Mouse (Mus musculus) bone marrow macrophage, adult 2 months (primary cell): ENCODE measurements around the gene Aqp9. TPM values are rescaled to one million over a fixed set of nuclear protein-coding genes. Genes with fewer than 3 reads are reported as not detected.

Source experiments
- H3K27ac ChIP-seq: 2 replicates; pipeline ENCODE4 v1.5.1; 2012; ENCODE audit warnings: low read depth, low read length; ENCODE audit not compliant: insufficient read depth
- H3K4me1 ChIP-seq: 2 replicates; pipeline ENCODE4 v1.6.1; 2012; ENCODE audit warnings: low read length; ENCODE audit not compliant: control insufficient read depth, insufficient read depth
- H3K4me3 ChIP-seq: 2 replicates; pipeline ENCODE4 v1.5.1; 2012; ENCODE audit warnings: mild to moderate bottlenecking, low read length, moderate library complexity; ENCODE audit not compliant: insufficient read depth
- CTCF ChIP-seq: IDR thresholded peaks from 2 replicates; pipeline ENCODE4 v1.5.1; 2012; ENCODE audit warnings: low read depth, mild to moderate bottlenecking, low read length, moderate library complexity
- POLR2A ChIP-seq: IDR thresholded peaks from 2 replicates; pipeline ENCODE4 v1.6.1; 2012; ENCODE audit warnings: mild to moderate bottlenecking, low read depth, low read length, borderline replicate concordance
- polyA plus RNA-seq: library from polyadenylated mRNA; stranded (reverse); fragments of >200 nt; gene quantifications from 2 replicates; pipeline ENCODE4 v1.2.4, GENCODE M21; 2012; ENCODE audit not compliant: missing spikeins, insufficient read depth, insufficient read length

Aqp9 gene
- polyA plus RNA-seq, 1 experiment: 0.20 TPM

DNA sequence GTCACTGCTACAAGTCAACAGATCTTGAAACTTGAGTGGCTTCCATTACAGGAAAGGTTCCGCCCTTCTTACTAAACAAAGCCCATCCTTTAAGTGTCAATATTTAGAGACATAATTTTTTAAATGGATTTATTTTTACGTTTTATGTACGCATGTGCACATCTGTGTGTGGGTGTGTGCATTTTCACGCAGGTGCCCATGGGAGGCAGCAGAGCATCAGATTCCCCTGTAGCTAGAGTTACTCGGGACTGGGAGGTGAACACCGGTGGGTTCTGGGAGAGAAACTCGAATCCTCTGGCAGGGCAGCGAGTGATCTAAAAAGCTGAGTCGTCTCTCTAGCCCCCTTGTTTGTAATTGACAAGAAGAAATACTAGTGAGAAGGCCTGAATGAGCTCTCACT lies 5.1 kb upstream of the Aqp9 start:
- Histone ChIP-seq H3K4me3 (no peak overlapping the region), H3K4me1 (peaks cover 6% of the 10 kb centered on the region), H3K27ac (no peak overlapping the region)
- no peak for TF ChIP-seq CTCF
- TF ChIP-seq POLR2A: no peak

DNA sequence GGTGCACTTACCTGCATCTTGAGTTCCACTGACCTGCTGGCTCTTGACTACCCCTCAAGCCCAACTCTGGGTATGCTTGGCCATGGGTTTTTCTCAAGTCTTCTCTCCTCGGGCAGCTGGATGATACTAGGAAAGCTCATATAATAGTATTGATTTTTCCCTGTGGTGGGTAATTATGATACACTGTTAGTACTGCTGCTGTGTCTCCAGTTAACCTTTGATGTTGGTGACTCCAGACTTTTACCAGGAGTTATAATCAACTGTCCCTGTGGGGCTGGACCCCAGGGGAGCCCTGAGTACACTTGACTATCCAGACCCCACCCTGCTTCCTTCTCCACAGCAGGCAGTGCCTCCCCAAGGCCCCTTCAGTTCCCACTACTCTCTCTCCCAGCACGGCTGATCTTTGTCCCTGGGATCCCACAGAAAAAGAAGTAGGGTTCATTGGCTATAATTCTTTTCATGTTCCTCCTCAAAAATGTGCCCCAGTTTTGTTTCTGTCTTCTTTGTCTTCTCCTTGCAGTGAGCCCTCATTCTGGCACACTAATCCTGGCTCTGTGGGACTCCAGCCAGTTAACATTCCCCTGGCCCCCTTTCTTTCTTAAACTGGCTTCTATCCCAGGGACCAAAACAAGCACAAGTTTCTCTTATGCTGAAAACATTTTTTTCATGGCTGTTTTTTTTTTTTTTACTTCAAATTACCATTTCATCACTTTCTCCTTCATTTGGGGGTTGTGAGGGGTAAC lies 838 bp downstream of the Aqp9 start:
- TF ChIP-seq CTCF (no peak), POLR2A (no peak)
- Histone ChIP-seq H3K4me1 (peaks cover 37% of the 10 kb centered on the region), H3K27ac (no peak overlapping the region)

DNA sequence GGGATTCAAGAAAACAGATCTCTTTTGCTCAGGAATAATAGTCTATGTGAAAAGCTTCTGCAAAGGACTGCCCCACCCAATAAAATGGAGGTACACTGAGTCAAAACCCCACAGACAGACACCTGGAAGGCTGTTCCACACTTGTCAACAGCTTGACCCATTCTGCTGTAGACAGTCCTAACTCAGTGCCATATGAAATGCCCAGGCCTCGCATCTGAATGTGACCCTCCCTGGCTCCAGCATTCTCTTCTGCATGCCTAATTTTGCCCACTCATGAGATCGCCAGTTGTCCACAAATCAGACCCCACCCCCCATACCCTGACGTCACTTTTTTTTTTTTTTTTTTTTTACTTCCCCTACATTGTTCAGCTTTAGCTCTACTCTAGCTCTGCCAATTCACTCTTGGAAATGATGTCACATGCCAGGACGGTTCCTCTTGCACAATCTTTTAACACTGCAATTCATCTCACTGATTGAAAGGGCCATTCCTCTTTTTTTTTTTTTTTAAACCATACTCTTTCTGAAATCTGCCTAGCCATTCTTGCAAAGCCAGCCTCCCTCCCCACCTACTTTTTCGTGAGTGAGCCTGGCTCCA lies 1.5 kb downstream of the Aqp9 start:
- no peak for TF ChIP-seq CTCF
- no peak for TF ChIP-seq POLR2A
- Histone ChIP-seq H3K4me3 (no peak overlapping the region), H3K4me1 (peaks cover 41% of the 10 kb centered on the region), H3K27ac (no peak overlapping the region)

More for the DNA sequence above, 838 bp downstream of the Aqp9 start:
- H3K4me3 ChIP-seq: no peak overlapping the region

DNA sequence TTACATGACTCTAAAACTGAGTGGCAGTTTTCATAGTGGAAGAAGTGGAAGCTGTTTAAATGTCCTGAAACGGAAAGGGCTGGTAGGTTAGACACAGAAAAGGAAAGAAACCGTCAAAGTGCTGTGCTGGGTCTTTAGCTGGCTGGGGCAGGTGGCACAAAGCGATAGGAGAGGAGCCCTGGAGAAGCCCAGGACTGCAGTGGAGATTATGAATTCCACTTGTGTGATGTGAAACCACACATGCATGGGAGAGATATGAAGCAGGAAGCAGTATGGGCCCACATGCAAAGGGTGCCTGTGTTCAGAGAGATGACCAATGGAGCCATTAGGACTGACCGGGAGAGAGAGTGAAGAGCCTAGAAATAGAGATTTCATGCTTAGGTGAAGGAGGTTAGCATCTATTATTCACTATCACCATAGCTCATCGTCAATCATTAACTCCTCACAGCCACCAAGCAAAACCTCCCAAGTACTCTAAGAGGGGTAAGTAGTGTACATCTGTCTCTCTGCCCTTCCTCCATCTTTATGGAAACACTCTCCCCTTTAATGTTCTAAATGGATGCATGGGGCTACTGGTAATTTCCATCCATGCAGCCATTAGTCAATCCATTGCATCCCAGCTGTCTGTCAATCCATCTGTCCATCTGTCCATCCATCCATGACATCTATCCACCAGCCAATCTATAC lies 2.3 kb downstream of the Aqp9 start:
- no peak overlapping the region for H3K4me3 ChIP-seq
- no peak overlapping the region for H3K27ac ChIP-seq

DNA sequence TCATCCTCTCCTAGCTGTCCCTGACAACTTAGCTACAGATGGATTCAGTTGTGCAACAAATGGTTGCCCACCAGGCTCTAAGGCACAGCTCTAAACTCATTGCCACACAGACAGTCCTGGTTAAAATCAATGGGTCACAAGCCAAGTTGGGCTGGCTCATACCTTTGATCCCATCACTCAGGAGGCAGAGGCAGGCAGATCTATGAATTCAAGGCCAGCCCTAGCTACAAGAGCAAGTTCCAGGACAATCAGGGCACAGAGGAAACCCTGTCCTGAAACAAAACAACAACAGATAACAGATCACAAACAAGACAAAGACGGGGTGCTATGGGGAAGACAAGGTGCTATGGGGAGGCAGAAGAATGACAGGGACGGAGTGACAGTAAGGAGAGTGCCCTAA lies 3.0 kb downstream of the Aqp9 start:
- Histone ChIP-seq H3K27ac (no peak overlapping the region), H3K4me1 (peaks cover 47% of the 10 kb centered on the region), H3K4me3 (no peak overlapping the region)
- TF ChIP-seq CTCF: no peak
- no peak for TF ChIP-seq POLR2A

More for the DNA sequence above, 2.3 kb downstream of the Aqp9 start:
- peaks cover 44% of the 10 kb centered on the region for H3K4me1 ChIP-seq
- TF ChIP-seq CTCF (no peak), POLR2A (no peak)

DNA sequence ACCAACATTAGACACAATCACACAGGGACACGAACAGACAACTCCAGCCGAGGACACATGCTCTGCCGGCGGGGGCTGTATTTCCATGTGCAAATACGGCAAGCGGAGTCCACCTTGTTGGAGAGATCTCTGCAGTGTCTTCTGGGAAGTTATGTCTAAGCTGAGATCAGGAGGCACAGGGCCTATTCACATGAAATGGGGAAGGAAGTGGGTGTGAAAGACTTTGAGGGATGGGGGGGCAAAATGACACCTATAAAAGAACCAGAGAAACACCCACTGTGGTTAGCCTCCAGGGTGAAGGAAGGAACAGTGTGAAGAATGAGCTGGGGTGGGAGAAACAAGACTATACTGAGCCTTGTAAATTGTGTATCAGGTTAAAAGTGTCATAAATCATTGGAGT lies 3.4 kb downstream of the Aqp9 start:
- Histone ChIP-seq H3K4me3 (no peak overlapping the region), H3K4me1 (peaks cover 52% of the 10 kb centered on the region), H3K27ac (no peak overlapping the region)
- TF ChIP-seq POLR2A (no peak), CTCF (no peak)

DNA sequence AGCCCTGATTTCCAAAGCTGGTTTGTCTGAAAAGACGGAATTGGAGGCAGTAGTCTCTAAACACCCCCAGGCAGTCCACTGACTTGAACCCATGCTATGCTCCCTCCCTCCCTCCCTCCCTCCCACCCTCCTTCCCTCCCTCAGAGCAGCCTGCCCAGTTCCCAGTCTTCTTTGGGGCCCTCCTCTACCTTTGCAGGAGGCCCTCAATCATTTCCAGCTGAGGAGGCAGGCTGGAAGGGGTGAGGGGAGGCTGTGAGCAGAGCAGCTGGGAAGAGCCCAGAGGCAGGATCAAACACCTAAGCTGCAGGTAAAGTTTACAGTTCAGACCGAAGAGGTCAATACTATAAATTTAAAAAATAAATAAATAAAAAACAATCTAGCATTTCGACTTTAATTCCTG lies 4.1 kb downstream of the Aqp9 start:
- H3K27ac ChIP-seq: no peak overlapping the region
- TF ChIP-seq POLR2A (no peak), CTCF (no peak)
- H3K4me1 ChIP-seq: peaks cover 54% of the 10 kb centered on the region
- no peak overlapping the region for H3K4me3 ChIP-seq

DNA sequence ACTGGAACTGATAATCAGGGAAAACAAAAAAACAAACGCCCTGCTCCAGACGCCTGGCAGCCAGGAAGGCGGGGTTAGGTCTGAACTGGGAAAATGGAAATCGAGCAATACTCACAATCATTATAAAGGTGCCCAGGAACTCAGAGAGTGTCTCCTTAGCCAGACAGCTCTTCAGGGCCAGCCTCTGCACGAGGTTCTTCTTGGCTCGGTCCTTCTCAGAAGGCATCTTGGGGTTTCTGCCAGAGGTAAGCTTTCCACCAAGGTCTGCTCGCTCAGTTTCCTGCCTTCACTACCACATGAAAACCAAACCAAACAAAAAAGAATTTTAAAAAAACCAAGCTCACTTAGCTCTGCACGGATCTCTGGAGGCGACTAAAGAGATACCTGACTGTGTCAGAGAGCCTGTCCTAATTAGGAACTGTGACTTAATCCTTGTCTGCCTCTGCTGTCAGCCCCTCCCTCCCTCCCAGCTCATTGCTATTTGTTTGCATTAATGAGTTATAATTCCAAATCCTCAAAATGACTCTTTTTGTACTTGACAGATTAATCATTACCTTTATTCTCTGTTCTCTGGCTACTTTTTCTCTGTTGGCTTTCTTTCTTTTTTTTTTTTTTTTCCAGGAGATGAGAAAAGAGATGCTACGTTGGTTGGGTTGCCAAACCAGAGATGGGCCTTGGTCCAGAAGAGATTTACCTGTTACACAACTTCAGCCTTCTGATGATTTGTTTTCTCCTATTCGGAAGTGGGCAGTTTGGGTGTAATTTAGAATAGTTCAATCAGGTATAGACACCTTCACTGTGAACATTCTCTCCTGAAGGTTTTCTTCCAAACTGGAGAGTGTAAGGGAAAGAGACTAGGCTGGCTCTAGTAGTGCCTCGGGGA lies 5.4 kb downstream of the Aqp9 start:
- TF ChIP-seq POLR2A (no peak), CTCF (no peak)
- Histone ChIP-seq H3K4me3 (peak overlapping the region; percentile 13; the same call in 1 of the 2 replicates), H3K4me1 (peaks cover 54% of the 10 kb centered on the region), H3K27ac (no peak overlapping the region)

DNA sequence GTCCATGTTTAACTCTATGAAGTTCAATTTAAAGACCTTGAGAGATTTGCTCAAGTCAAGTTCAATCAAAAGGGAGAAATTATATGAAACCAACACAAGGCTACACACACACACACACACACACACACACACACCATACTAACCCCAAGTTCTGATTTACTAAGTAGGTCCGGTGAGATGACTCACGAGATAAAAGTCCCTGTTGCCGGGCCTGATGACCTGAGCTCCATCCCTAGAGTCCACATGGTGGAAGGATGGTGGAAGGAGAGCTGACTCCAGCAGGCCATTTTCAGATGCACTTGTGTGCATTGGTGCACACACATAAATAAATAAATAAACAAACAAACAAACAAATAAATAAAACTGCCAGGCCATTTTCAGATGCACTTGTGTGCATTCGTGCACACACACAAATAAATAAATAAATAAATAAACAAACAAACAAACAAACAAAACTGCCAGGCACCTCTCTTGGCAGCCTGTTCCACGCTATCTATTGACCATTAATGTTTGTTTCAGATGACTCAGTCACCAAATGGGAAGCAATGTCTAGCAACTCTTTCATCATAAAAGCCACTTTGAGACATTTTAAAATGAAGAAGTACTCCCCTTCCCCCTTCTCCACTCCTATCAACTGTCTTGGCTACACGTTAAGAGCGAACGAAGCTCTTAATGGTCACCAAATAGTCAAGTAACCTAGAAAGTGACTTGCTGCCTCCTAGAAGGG lies 6.2 kb downstream of the Aqp9 start:
- TF ChIP-seq CTCF: no peak
- TF ChIP-seq POLR2A: no peak
- Histone ChIP-seq H3K27ac (no peak overlapping the region), H3K4me1 (peaks cover 48% of the 10 kb centered on the region)

More for the DNA sequence above, 6.2 kb downstream of the Aqp9 start:
- peak overlapping the region; percentile 13; the same call in 1 of the 2 replicates for H3K4me3 ChIP-seq
